Mouse (Mus musculus): ENCODE measurements around the gene Dhrs7b.
A peak's percentile ranks its signal among the peaks of the same experiment; 100 is the strongest.
"Not testable (repeated sequence)": the region's sequence is repeated elsewhere in the genome, so short reads cannot be mapped to it uniquely, and the experiment has no call there.

Gene Dhrs7b

DNA sequence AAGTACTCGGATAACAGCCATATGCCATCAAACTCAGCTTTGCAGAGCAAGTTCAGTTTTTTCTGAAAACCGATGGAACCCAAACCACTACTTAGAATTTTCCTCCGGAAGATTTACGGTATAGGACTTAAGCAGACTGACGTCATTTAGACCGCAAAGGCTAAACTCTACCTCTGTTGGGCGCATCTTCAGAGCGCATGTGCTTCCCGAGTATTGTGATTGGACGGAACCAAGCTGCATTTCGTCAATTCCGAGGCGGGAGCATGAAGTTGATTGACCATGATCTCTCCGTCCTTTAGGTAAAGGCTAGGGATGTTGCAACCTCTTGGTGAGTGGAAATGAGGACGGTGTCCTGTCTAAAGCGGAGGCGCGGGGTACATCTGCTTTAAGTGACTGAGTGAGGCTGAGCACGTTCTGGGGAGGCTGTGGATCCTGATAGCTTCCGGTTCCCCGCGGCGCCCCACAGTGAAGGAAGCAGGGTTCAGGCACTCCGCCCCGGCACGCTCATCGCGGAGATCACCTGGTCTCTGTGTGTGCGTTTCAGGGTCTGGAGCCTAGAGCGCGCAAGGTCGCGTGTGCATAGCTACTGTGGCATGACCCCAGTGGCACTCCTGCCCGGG lies at the start of gene Dhrs7b:
TSS of gene Dhrs7b (plus strand) at position 199 of the 620 bp plus-strand sequence.
- ATAC-seq (ENCODE audit: insufficient number of reproducible peaks, low FRiP score, low TSS enrichment): peak; percentile 99

DNA sequence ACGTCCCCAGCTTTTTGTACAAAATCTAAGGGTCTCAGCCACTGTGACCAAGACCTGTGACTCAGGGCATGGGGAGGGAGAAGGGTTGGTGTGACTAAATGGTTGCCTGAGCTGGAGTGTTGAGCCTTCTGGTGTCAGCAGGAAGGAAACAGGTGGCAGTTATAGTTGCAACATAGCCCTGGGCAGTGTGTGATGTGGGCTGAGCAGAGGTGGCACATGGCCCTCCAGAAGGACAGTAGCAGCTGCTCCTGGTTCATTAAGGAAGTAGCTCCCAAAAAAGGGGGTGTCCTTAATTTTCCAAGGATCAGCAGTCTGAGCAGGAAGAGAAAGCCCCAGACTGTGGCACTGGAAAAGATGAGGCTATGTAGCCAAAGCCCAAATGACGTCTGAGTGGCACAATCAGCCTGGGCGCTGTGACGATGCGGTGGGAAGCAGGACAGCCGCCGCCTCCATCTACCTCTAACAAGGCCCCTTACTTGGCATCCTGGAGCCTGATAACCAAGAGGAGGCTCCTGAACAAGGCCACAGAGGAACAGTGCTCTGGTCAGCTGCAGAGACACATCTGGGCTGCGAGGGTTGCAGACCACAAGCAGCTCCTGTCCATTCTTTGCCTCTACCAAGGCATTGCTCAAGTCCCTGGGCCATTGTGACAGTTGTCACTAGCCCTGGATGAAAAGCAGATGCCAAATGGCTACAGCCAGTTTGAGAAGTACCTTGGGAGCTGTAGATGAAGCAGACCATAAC lies 46.1 kb upstream of the Dhrs7b start:
- no peak for ATAC-seq (ENCODE audit: insufficient number of reproducible peaks, low FRiP score, low TSS enrichment)

DNA sequence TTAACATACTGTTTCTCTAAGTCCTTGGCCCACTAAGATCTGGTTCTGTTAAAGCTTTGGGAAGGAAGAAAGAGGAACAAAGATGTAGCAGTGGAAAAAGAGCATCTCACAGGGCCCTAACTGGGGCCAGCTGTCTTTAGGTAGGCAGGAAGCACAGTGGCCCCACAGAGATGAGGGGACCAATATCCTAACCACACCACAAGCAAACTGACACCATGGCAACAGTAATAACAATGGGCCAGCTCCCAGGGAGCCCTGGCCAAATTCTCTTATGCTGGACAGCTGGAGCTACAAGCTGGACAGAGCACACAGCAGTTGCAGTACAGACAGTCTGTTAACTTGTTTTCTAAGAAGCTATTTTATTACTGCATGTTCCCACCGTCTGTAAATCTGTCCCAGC lies 42.8 kb upstream of the Dhrs7b start:
- no peak for ATAC-seq (ENCODE audit: insufficient number of reproducible peaks, low FRiP score, low TSS enrichment)

GRCm38 (mm10) chr11:60790472-60790871 lies 40.0 kb upstream of the Dhrs7b start:
- no peak for ATAC-seq (ENCODE audit: insufficient number of reproducible peaks, low FRiP score, low TSS enrichment)

DNA sequence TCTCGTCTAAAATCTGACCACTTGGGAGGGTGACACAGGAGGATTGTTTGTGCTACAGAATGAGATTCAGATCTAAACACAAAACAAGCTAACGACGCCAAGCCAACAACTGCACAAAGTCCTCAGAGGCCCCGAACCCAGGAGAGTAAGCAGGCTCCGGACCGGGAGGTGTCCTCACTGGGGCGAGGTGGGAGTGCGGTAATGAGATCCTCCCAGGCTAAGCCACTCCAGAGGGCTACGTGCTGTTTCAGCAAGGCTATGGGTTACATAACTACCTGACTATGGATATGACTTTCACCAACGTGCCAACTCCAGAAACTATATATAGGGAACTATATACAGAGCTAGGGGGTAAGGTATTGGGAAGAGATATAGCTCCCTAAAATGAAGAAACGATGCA lies 34.1 kb upstream of the Dhrs7b start:
- no peak for ATAC-seq (ENCODE audit: insufficient number of reproducible peaks, low FRiP score, low TSS enrichment)

- no peak for ATAC-seq (ENCODE audit: insufficient number of reproducible peaks, low FRiP score, low TSS enrichment)
Observed at GRCm38 (mm10) chr11:60799977-60800376, 30.5 kb upstream of the Dhrs7b start.

GRCm38 (mm10) chr11:60800892-60801291 lies 29.5 kb upstream of the Dhrs7b start:
- no peak for ATAC-seq (ENCODE audit: insufficient number of reproducible peaks, low FRiP score, low TSS enrichment)

DNA sequence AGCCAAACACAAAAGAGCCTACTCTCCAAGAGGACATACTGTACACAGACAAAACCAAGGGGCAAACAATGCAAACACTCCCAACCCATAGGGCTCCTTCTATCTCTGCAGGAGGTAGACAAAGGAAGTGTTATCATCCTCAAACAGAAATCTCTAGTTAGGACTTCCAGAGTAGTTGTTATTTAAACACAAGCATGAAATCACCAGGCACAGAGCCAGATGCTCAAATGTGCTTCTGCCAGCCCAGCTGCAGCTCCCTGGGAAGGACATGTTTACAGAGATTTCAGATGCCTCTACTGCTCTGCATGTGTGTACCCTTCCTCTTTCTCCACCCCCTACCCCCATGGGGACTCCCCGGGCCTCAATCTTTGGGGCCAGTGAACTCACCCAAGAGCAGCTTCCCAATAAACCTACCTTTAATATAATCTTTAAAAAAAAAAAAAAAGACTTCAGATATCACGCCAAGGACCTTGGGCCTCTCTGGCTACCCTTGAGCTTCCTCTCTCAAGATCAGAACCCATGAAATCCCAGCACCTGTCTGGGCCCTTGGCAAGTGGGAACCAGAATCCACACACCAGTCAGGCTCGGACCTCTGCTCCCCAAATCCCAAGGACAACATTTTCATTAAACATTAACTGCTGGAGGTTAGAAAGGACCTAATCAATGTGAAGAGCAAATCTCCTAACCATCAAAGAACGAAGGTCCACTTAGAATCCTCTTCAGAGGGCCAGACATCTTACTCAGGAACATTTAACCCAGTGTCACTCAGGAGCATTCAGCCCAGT lies 22.0 kb upstream of the Dhrs7b start:
- ATAC-seq (ENCODE audit: insufficient number of reproducible peaks, low FRiP score, low TSS enrichment): no peak

GRCm38 (mm10) chr11:60809546-60809945 lies 20.9 kb upstream of the Dhrs7b start:
- ATAC-seq (ENCODE audit: insufficient number of reproducible peaks, low FRiP score, low TSS enrichment): no peak

GRCm38 (mm10) chr11:60810046-60810965 lies 20.1 kb upstream of the Dhrs7b start:
- ATAC-seq (ENCODE audit: insufficient number of reproducible peaks, low FRiP score, low TSS enrichment): no peak

- ATAC-seq (ENCODE audit: insufficient number of reproducible peaks, low FRiP score, low TSS enrichment): peak; percentile 85; the same call in 1 of the 2 replicates
Observed at GRCm38 (mm10) chr11:60811054-60811460, 19.4 kb upstream of the Dhrs7b start.

DNA sequence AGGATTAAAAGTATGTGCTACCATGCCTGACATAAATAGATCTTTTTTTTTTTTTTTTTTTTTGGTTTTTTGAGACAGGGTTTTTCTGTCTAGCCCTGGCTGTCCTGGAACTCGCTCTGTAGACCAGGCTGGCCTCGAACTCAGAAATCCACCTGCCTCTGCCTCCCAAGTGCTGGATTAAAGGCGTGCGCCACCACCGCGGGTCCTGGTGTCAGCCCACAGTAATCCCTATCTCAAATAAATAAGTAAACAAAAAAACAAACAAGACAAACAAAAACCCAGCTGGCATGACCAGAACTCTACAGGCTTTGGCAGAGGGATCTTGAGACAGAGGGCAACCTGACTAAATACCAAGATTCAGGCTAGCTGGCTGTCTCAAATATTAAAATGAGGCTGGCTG lies 18.8 kb upstream of the Dhrs7b start, which contains the start of gene Shmt1:
TSS of gene Shmt1 (minus strand) at position 101 of the 400 bp plus-strand sequence.
- not testable (repeated sequence) for ATAC-seq (ENCODE audit: insufficient number of reproducible peaks, low FRiP score, low TSS enrichment)

DNA sequence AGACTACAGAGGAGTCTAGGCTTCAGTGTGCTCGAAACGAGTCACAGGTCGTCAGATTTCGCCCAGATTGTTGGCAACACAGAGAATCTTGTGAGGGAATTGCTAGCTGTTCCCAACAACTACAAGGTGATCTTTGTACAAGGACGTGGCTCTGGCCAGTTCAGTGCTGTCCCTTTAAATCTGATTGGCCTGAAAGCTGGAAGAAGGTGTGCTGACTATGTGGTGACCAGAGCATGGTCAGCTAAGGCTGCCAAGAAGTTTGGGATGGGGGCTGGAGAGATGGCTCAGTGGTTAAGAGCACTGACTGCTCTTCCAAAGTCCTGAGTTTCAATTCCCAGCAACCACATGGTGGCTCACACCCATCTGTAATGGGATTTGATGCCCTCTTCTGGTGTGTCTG lies 14.0 kb upstream of the Dhrs7b start:
- no peak for ATAC-seq (ENCODE audit: insufficient number of reproducible peaks, low FRiP score, low TSS enrichment)

DNA sequence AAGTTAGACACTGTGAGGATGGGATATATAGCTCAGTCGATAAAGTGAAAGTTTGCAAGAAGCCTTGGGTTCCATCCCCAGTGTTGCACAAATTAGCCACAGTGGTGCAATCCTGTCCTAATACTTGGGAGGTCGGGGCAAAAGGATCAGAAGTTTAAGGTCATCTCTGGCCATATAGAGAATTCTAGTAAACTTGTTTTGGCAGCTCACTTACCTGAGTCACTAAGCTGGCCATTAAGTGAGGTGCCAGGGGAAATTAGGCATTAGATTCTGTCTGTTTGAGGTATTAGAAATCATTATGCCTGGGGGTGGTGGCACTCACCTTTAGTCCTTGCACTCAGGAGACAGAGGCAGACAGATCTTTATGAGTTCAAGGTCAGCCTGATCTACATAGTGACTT lies 6.7 kb upstream of the Dhrs7b start:
- no peak for ATAC-seq (ENCODE audit: insufficient number of reproducible peaks, low FRiP score, low TSS enrichment)

- no peak for ATAC-seq (ENCODE audit: insufficient number of reproducible peaks, low FRiP score, low TSS enrichment)
Observed at GRCm38 (mm10) chr11:60825191-60825590, 5.2 kb upstream of the Dhrs7b start.

DNA sequence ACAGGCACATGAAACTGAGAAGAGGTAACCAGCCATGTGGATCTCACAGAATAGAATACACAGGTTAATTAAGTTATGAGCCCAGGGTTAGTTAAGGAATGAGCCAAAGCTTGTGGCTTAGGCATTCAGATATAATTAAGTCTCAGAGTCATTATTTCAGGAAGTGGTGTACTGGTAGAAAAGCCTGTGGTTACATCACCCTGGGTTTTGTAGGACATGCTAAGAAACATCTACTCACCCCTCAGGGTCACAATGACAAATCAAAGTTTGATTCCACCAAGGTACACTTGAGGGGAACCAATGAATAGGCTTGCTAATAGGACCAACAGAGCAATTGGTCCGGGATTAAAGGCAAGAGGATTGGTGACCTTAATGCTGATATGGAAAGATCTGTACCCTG lies 3.7 kb upstream of the Dhrs7b start:
- no peak for ATAC-seq (ENCODE audit: insufficient number of reproducible peaks, low FRiP score, low TSS enrichment)

- ATAC-seq (ENCODE audit: insufficient number of reproducible peaks, low FRiP score, low TSS enrichment): no peak
Observed at GRCm38 (mm10) chr11:60827241-60827945, 3.0 kb upstream of the Dhrs7b start.

- no peak for ATAC-seq (ENCODE audit: insufficient number of reproducible peaks, low FRiP score, low TSS enrichment)
Observed at GRCm38 (mm10) chr11:60828903-60829302, 1.5 kb upstream of the Dhrs7b start.

GRCm38 (mm10) chr11:60836897-60837296 lies 6.5 kb downstream of the Dhrs7b start:
- ATAC-seq (ENCODE audit: insufficient number of reproducible peaks, low FRiP score, low TSS enrichment): no peak
